Mouse (Mus musculus) stomach, postnatal 0 days (tissue): Measurements from ENCODE around the gene Aqp3. TPM values are rescaled to one million over a fixed set of nuclear protein-coding genes. Genes with fewer than 3 reads are reported as not detected.

Experiments
- ATAC-seq: fragments of 200-750 bp; cut with Nextera tagmentation; 2 replicates; pipeline ENCODE4 v1.8.0; 2017; ENCODE audit not compliant: low FRiP score, low TSS enrichment
- DNase-seq: peaks from one replicate; pipeline ENCODE4 v3.0.0-alpha.2; 2016; ENCODE audit warnings: low spot score
- H3K27ac ChIP-seq: fragments of 300-500 bp; sonication (generic); replicated peaks from 2 replicates; pipeline ENCODE4 v1.5.1; 2014; ENCODE audit warnings: mild to moderate bottlenecking, control low read depth
- H3K27me3 ChIP-seq: fragments of 300-500 bp; sonication (generic); 2 replicates; pipeline ENCODE4 v1.6.1; 2014; ENCODE audit warnings: low read length; ENCODE audit not compliant: control insufficient read depth, insufficient read depth
- H3K36me3 ChIP-seq: fragments of 300-500 bp; sonication (generic); 2 replicates; pipeline ENCODE4 v1.6.1; 2014; ENCODE audit warnings: low read length, mixed read lengths; ENCODE audit not compliant: control insufficient read depth, insufficient read depth
- H3K4me1 ChIP-seq: fragments of 300-500 bp; sonication (generic); replicated peaks from 2 replicates; pipeline ENCODE4 v1.6.1; 2014; ENCODE audit warnings: antibody characterized with exemption; ENCODE audit not compliant: control insufficient read depth, insufficient read depth
- H3K4me2 ChIP-seq: fragments of 300-500 bp; sonication (generic); replicated peaks from 2 replicates; pipeline ENCODE4 v1.6.1; 2014; ENCODE audit warnings: low read depth, mild to moderate bottlenecking, control low read depth, moderate library complexity
- H3K4me3 ChIP-seq: fragments of 300-500 bp; sonication (generic); 2 replicates; pipeline ENCODE4 v1.5.1; 2014; ENCODE audit warnings: low read depth, low read length, control low read depth
- H3K9ac ChIP-seq: fragments of 300-500 bp; sonication (generic); 2 replicates; pipeline ENCODE4 v1.6.1; 2014; ENCODE audit warnings: mild to moderate bottlenecking, low read length, control low read depth, mixed read lengths
- H3K9me3 ChIP-seq: fragments of 300-500 bp; sonication (generic); 2 replicates; pipeline ENCODE4 v1.6.1; 2016; ENCODE audit warnings: low read length; ENCODE audit not compliant: control insufficient read depth
- CTCF ChIP-seq: IDR thresholded peaks from 2 replicates; pipeline ENCODE4 v1.5.1; 2016; ENCODE audit warnings: antibody characterized with exemption, low read depth, mild to moderate bottlenecking, moderate library complexity
- EP300 ChIP-seq: optimal IDR thresholded peaks from 2 replicates; pipeline ENCODE3; 2016; ENCODE audit warnings: antibody characterized with exemption
- WGBS: fragments of 180-500 bp; shearing (Covaris S2); extraction: QIAGEN DNeasy Blood & Tissue Kit; methylation state at CpG from one replicate; pipeline ENCODE4 v1.1.7; 2014; 5-methylcytosine and 5-hydroxymethylcytosine counted together
- polyA plus RNA-seq: library from polyadenylated mRNA; unstranded; fragments of >200 nt; fragmentation: Nextera tagmentation; extraction: Ambion mirVana; gene quantifications from 2 replicates; pipeline ENCODE4 v1.2.1, GENCODE M21; 2015

Aqp3 gene
- polyA plus RNA-seq, 1 experiment from 2014 or later = 227 TPM

- H3K4me3 ChIP-seq = no peak overlapping the region
- no peak overlapping the region for H3K4me2 ChIP-seq
- no peak for DNase-seq
- H3K36me3 ChIP-seq = peaks cover 46% of the 10 kb centered on the region
- no peak for ATAC-seq
- TF ChIP-seq CTCF (no peak), EP300 (no peak)
- H3K9me3 ChIP-seq = no peaks in the 10 kb centered on the region
- H3K27me3 ChIP-seq = no peaks in the 10 kb centered on the region
- 67% methylated on average over 9 of the region's 9 CpGs for WGBS
- H3K9ac ChIP-seq = no peak overlapping the region
- no peaks in the 10 kb centered on the region for H3K4me1 ChIP-seq
- H3K27ac ChIP-seq = peak overlapping the region; percentile 65
These were observed 16.5 kb upstream of the Aqp3 start for GRCm38 (mm10) chr4:41114358-41115070.

DNA sequence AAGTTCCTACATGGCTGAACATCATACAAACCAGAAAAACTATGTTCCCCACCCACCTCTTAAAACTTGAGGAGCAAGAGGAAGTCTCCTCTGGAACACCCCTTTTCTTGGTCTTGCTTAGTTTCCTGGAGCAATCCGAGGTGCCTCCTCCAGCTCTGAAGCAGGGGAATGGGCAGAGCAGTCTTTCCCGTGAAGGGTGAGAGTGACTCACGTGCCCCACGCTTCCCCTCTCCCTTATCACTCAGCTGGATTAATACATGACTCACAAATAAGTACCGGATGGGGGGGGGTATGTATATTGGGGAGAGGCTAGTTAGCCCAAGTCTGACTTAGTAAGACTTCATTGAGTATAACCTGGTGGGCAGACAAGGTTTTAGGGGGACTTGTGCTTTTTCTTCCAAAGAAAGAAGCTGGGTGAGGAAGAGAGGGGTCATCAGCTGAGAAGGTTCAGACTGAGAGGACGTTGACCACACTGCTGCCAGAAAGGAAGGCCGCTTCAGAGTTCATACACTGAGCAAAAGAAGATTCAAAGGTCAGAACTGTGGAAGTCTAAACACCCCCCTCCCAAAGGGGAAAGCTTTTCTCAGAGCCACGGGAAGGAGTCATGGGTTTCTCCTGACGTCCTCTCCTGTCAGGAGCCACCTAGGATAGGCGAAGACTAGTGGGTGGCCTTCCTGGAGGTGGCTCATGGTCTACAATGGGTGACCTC, 10.9 kb upstream of the Aqp3 start:
- peak; percentile 84 for ATAC-seq

DNA sequence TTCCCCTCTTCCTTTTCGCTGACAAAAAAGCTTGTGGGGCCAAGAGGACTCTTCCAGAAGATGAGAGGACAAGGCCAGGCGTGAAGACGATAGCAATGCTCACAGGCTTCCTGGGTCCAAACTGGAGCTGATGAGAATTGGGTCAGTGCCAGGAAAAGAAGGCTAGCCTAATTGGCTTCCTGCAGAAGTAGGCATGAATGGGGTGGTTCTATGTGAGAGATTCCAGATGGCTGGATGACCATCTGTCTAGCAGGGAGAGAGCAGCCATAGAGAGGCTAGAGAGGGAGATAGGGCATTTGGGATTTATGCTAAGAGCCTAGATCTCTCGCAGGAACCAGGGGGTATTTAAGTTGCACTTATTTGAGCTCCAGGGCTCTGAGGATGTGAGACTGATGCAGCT, 9.5 kb upstream of the Aqp3 start:
- H3K4me1 ChIP-seq = peaks cover 2% of the 10 kb centered on the region; the same call in 1 of the 2 replicates
- 57% methylated on average over 4 of the region's 4 CpGs for WGBS
- DNase-seq (no peak), ATAC-seq (no peak)
- no peak overlapping the region for H3K9ac ChIP-seq
- TF ChIP-seq CTCF = no peak
- no peak for TF ChIP-seq EP300
- no peaks in the 10 kb centered on the region for H3K36me3 ChIP-seq
- no peak overlapping the region for H3K4me2 ChIP-seq
- H3K27ac ChIP-seq = no peak overlapping the region
- no peaks in the 10 kb centered on the region for H3K27me3 ChIP-seq
- no peak overlapping the region for H3K4me3 ChIP-seq
- no peaks in the 10 kb centered on the region for H3K9me3 ChIP-seq

More for the DNA sequence above, 10.9 kb upstream of the Aqp3 start:
- H3K9ac ChIP-seq = no peak overlapping the region
- H3K4me1 ChIP-seq = peaks cover 2% of the 10 kb centered on the region; the same call in 1 of the 2 replicates
- TF ChIP-seq EP300 (peak; percentile 68), CTCF (no peak)
- H3K4me3 ChIP-seq = no peak overlapping the region
- H3K27ac ChIP-seq = peak overlapping the region; percentile 20; the same call in 1 of the 2 replicates
- no peak overlapping the region for H3K4me2 ChIP-seq
- no peaks in the 10 kb centered on the region for H3K9me3 ChIP-seq
- H3K36me3 ChIP-seq = no peaks in the 10 kb centered on the region
- H3K27me3 ChIP-seq = no peaks in the 10 kb centered on the region
- 56% methylated on average over 10 of the region's 10 CpGs for WGBS
- DNase-seq = peak; percentile 57

DNA sequence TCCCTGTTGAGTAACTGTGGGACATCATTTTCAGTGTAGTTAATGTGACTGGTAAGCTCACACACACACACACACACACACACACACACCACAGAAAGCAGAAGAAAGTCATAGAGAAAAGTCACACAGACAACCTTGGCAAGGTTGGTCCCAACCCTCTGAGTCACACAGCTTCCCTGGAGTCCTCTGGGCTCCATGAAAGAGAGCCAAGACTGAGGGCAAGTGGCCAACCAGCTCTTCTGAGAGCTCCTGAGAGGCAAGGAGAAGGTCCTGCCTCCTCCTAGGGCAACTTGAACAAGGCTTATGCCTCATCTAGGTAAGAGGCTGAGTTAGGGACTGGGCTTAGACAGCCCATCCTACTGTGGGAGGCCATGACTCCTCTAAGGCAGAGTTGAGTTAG, 4.9 kb upstream of the Aqp3 start:
- H3K36me3 ChIP-seq = no peaks in the 10 kb centered on the region

GRCm38 (mm10) chr4:41100986-41101385, 3.0 kb upstream of the Aqp3 start:
- ATAC-seq = no peak

More for the DNA sequence above, 4.9 kb upstream of the Aqp3 start:
- H3K9me3 ChIP-seq = no peaks in the 10 kb centered on the region
- H3K4me2 ChIP-seq = no peak overlapping the region
- DNase-seq = no peak
- H3K9ac ChIP-seq = no peak overlapping the region
- ATAC-seq = no peak
- H3K27ac ChIP-seq = no peak overlapping the region
- H3K4me3 ChIP-seq = no peak overlapping the region
- TF ChIP-seq EP300 (no peak), CTCF (no peak)
- no peaks in the 10 kb centered on the region for H3K27me3 ChIP-seq
- peaks cover 2% of the 10 kb centered on the region; the same call in 1 of the 2 replicates for H3K4me1 ChIP-seq

GRCm38 (mm10) chr4:41098577-41098951, 581 bp upstream of the Aqp3 start:
- peak overlapping the region; percentile 56 for H3K9ac ChIP-seq
- H3K27ac ChIP-seq = no peak overlapping the region
- no peak for TF ChIP-seq CTCF
- no peak for TF ChIP-seq EP300
- WGBS = 11% methylated on average over 11 of the region's 11 CpGs
- 0 out of 2 replicates have a peak, but pooled peaks cover 2% of the 10 kb centered on the region for H3K4me1 ChIP-seq
- no peaks in the 10 kb centered on the region for H3K27me3 ChIP-seq
- no peaks in the 10 kb centered on the region for H3K9me3 ChIP-seq
- ATAC-seq = no peak
- H3K4me3 ChIP-seq = peak overlapping the region; percentile 45
- peak overlapping the region; percentile 82 for H3K4me2 ChIP-seq
- DNase-seq = no peak
- H3K36me3 ChIP-seq = no peaks in the 10 kb centered on the region

More at GRCm38 (mm10) chr4:41100986-41101385, 3.0 kb upstream of the Aqp3 start:
- Histone ChIP-seq H3K27ac (no peak overlapping the region), H3K4me1 (0 out of 2 replicates have a peak, but pooled peaks cover 2% of the 10 kb centered on the region), H3K27me3 (no peaks in the 10 kb centered on the region), H3K4me2 (no peak overlapping the region), H3K9ac (no peak overlapping the region), H3K36me3 (no peaks in the 10 kb centered on the region), H3K4me3 (no peak overlapping the region), H3K9me3 (no peaks in the 10 kb centered on the region)
- TF ChIP-seq EP300 (no peak), CTCF (no peak)
- DNase-seq = no peak
- WGBS = 58% methylated on average over 1 of the region's 1 CpGs
